Mouse (Mus musculus) hindbrain, embryonic 12.5 days (tissue): ENCODE measurements around the gene Ifna4. TPM values are rescaled to one million over a fixed set of nuclear protein-coding genes. Genes with fewer than 3 reads are reported as not detected.
A peak's percentile ranks its signal among the peaks of the same experiment; 100 is the strongest.
"Not testable (repeated sequence)": the region's sequence is repeated elsewhere in the genome, so short reads cannot be mapped to it uniquely, and the experiment has no call there.

ENCODE experiments used
- ATAC-seq: fragments of 200-750 bp; cut with Nextera tagmentation; 2 replicates; pipeline ENCODE4 v1.8.0; 2017; ENCODE audit warnings: moderate TSS enrichment; ENCODE audit not compliant: low FRiP score
- H3K27ac ChIP-seq: fragments of 300-500 bp; sonication (generic); 2 replicates; pipeline ENCODE4 v1.5.1; 2016; ENCODE audit warnings: mild to moderate bottlenecking
- H3K27me3 ChIP-seq: fragments of 300-500 bp; sonication (generic); 2 replicates; pipeline ENCODE4 v1.6.1; 2016; ENCODE audit warnings: mild to moderate bottlenecking
- H3K36me3 ChIP-seq: fragments of 300-500 bp; sonication (generic); 2 replicates; pipeline ENCODE4 v1.6.1; 2016; ENCODE audit warnings: mild to moderate bottlenecking
- H3K4me1 ChIP-seq: fragments of 300-500 bp; sonication (generic); 2 replicates; pipeline ENCODE4 v1.6.1; 2016
- H3K4me2 ChIP-seq: fragments of 300-500 bp; sonication (generic); replicated peaks from 2 replicates; pipeline ENCODE4 v1.6.1; 2016; ENCODE audit warnings: mild to moderate bottlenecking
- H3K4me3 ChIP-seq: fragments of 300-500 bp; sonication (generic); 2 replicates; pipeline ENCODE4 v1.5.1; 2016; ENCODE audit warnings: mild to moderate bottlenecking
- H3K9ac ChIP-seq: fragments of 300-500 bp; sonication (generic); 2 replicates; pipeline ENCODE4 v1.6.1; 2016; ENCODE audit warnings: mild to moderate bottlenecking, moderate library complexity
- H3K9me3 ChIP-seq: fragments of 300-500 bp; sonication (generic); replicated peaks from 2 replicates; pipeline ENCODE4 v1.6.1; 2016; ENCODE audit warnings: mild to moderate bottlenecking
- WGBS: fragments of 180-500 bp; shearing (Covaris S2); methylation state at CpG from one replicate; pipeline ENCODE4 v1.1.7; 2016; 5-methylcytosine and 5-hydroxymethylcytosine counted together
- polyA plus RNA-seq: library from polyadenylated mRNA; unstranded; fragments of >200 nt; fragmentation: Nextera tagmentation; extraction: Ambion mirVana; gene quantifications from 2 replicates; pipeline ENCODE4 v1.2.1, GENCODE M21; 2016

Gene Ifna4
- polyA plus RNA-seq, result not detected in 2 replicates

DNA sequence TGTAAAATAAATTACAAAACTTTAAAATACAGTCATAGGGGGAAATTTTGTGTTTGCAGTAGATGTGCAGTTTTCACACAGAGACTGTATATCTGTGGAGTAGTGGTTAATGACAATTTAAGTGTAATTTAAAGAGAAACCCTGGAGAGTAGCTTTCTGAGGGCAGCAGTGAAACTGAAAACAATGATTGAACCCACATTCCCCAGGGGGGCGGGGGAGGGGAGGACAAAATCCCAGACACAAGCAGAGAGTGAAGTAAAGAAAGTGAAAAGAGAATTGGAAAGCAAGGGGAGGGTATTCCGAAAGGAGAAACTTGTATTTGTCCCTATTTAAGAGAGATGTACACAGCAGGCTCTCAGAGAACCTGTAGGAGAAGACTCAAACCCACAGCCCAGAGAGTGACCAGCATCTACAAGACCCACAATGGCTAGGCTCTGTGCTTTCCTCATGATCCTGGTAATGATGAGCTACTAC, at the start of gene Ifna4:
Gene Ifna4, plus strand, starts transcription at position 424 of the 474 bp plus-strand sequence.
- no peak for ATAC-seq
- H3K9me3 ChIP-seq, result no peaks in the 10 kb centered on the region
- 26% methylated on average over 2 of the region's 2 CpGs for WGBS

DNA sequence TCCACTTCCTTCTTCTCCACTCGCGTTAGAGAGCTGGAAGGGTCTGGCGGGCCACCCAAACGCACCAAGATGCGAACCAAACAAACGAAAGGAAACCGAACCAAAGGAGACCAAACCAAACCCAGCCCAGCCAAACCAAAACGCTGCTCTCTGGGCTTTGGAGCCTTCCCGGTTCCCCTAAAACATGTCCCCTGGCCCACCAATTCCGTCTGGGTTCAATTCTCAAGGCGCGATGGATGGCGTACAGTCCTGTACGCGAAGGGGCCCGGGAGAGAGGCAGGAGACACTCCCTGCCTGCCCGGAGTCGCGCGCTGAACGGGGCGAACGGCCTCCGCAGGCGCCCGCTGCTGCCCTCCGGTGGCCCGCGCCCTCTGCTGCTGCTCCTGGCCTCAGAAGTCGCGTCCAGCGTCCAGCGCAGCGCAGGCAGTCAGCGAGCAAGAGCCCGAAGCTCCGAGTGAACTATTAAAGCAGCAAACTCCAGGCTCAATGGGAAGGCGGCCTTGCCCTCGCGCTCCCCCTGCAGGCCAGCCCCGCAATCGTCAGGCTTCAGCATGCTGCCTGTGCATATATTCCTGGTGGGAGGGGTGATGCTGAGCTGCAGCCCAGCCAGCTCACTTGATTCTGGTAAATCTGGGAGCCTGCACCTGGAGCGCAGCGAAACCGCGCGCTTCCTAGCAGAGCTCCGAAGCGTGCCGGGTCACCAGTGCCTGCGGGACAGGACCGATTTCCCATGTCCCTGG, 47.6 kb upstream of the Ifna4 start, which contains the start of gene Gm13275:
Gene Gm13275, plus strand, starts transcription at position 552 of the 740 bp plus-strand sequence.
- WGBS, result 0% methylated on average over 8 of the region's 52 CpGs
- ATAC-seq, result not testable (repeated sequence)

More for the DNA sequence above, at the start of gene Ifna4:
- Histone ChIP-seq H3K27ac (no peak within 1 kb of the TSS), H3K4me2 (no peak within 1 kb of the TSS), H3K27me3 (no peaks in the 10 kb centered on the region), H3K36me3 (no peaks in the 10 kb centered on the region), H3K9ac (no peak within 1 kb of the TSS), H3K4me1 (no peaks in the 10 kb centered on the region), H3K4me3 (no peak within 1 kb of the TSS)

DNA sequence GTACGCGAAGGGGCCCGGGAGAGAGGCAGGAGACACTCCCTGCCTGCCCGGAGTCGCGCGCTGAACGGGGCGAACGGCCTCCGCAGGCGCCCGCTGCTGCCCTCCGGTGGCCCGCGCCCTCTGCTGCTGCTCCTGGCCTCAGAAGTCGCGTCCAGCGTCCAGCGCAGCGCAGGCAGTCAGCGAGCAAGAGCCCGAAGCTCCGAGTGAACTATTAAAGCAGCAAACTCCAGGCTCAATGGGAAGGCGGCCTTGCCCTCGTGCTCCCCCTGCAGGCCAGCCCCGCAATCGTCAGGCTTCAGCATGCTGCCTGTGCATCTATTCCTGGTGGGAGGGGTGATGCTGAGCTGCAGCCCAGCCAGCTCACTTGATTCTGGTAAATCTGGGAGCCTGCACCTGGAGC, 44.6 kb upstream of the Ifna4 start, which contains the start of gene Gm13279:
Gene Gm13279, plus strand, starts transcription at position 301 of the 400 bp plus-strand sequence.
- not testable (repeated sequence) for H3K27ac ChIP-seq, H3K4me3 ChIP-seq, H3K27me3 ChIP-seq, H3K9me3 ChIP-seq, H3K4me2 ChIP-seq, H3K4me1 ChIP-seq, ATAC-seq, H3K36me3 ChIP-seq, H3K9ac ChIP-seq
- WGBS, result no CpG with 5 or more reads among the region's 28 CpGs

More for the DNA sequence above, 47.6 kb upstream of the Ifna4 start, which contains the start of gene Gm13275:
- not testable (repeated sequence) for H3K27ac ChIP-seq, H3K4me1 ChIP-seq, H3K9me3 ChIP-seq, H3K36me3 ChIP-seq, H3K4me2 ChIP-seq, H3K4me3 ChIP-seq, H3K9ac ChIP-seq, H3K27me3 ChIP-seq

DNA sequence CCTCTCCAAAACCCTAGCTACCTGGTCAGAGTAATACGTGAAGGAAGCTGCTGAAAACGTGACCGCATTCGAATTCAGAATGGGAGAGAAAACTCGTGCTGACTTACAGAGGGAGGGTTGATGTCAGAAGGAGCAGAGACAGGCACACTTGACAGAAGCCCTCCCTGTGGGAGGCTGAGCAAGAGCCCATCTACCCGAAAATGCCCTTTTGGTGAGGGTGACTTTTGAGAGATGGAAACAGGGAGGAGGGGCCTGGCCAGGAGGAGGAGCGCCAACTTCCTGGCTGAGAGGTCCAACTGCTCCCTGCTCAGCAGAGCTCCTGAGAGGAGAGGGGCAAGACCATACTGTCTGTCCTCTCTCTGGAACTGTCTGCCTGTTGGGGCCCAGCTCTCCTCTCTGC, 42.3 kb upstream of the Ifna4 start, which contains the start of gene Gm13285:
Gene Gm13285, plus strand, starts transcription at position 301 of the 400 bp plus-strand sequence.
- WGBS, result 13% methylated on average over 5 of the region's 7 CpGs
- not testable (repeated sequence) for H3K9me3 ChIP-seq, H3K4me3 ChIP-seq, H3K27ac ChIP-seq, H3K36me3 ChIP-seq, ATAC-seq, H3K9ac ChIP-seq, H3K4me2 ChIP-seq, H3K4me1 ChIP-seq, H3K27me3 ChIP-seq

DNA sequence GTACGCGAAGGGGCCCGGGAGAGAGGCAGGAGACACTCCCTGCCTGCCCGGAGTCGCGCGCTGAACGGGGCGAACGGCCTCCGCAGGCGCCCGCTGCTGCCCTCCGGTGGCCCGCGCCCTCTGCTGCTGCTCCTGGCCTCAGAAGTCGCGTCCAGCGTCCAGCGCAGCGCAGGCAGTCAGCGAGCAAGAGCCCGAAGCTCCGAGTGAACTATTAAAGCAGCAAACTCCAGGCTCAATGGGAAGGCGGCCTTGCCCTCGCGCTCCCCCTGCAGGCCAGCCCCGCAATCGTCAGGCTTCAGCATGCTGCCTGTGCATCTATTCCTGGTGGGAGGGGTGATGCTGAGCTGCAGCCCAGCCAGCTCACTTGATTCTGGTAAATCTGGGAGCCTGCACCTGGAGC, 38.7 kb upstream of the Ifna4 start, which contains the start of gene Gm13287:
Gene Gm13287, plus strand, starts transcription at position 301 of the 400 bp plus-strand sequence.
- not testable (repeated sequence) for H3K36me3 ChIP-seq, H3K9ac ChIP-seq, H3K4me1 ChIP-seq, H3K9me3 ChIP-seq, H3K4me3 ChIP-seq, H3K27ac ChIP-seq, ATAC-seq, H3K27me3 ChIP-seq, H3K4me2 ChIP-seq
- no CpG with 5 or more reads among the region's 29 CpGs for WGBS

DNA sequence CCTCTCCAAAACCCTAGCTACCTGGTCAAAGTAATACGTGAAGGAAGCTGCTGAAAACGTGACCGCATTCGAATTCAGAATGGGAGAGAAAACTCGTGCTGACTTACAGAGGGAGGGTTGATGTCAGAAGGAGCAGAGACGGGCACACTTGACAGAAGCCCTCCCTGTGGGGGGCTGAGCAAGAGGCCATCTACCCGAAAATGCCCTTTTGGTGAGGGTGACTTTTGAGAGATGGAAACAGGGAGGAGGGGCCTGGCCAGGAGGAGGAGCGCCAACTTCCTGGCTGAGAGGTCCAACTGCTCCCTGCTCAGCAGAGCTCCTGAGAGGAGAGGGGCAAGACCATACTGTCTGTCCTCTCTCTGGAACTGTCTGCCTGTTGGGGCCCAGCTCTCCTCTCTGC, 36.4 kb upstream of the Ifna4 start, which contains the start of gene Gm13288:
Gene Gm13288, plus strand, starts transcription at position 301 of the 400 bp plus-strand sequence.
- H3K4me3 ChIP-seq, H3K9me3 ChIP-seq, ATAC-seq, H3K9ac ChIP-seq, H3K4me1 ChIP-seq, H3K36me3 ChIP-seq, H3K27ac ChIP-seq, H3K27me3 ChIP-seq: not testable (repeated sequence)
- peak within 1 kb of the TSS; percentile 43 for H3K4me2 ChIP-seq
- WGBS, result no CpG with 5 or more reads among the region's 8 CpGs

DNA sequence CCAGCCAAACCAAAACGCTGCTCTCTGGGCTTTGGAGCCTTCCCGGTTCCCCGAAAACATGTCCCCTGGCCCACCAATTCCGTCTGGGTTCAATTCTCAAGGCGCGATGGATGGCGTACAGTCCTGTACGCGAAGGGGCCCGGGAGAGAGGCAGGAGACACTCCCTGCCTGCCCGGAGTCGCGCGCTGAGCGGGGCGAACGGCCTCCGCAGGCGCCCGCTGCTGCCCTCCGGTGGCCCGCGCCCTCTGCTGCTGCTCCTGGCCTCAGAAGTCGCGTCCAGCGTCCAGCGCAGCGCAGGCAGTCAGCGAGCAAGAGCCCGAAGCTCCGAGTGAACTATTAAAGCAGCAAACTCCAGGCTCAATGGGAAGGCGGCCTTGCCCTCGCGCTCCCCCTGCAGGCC, 35.9 kb upstream of the Ifna4 start:
- not testable (repeated sequence) for H3K9me3 ChIP-seq, H3K36me3 ChIP-seq, H3K27ac ChIP-seq, ATAC-seq, H3K4me3 ChIP-seq, H3K27me3 ChIP-seq, H3K4me1 ChIP-seq, H3K9ac ChIP-seq
- WGBS, result 0% methylated on average over 7 of the region's 34 CpGs
- H3K4me2 ChIP-seq, result peak overlapping the region; percentile 43

DNA sequence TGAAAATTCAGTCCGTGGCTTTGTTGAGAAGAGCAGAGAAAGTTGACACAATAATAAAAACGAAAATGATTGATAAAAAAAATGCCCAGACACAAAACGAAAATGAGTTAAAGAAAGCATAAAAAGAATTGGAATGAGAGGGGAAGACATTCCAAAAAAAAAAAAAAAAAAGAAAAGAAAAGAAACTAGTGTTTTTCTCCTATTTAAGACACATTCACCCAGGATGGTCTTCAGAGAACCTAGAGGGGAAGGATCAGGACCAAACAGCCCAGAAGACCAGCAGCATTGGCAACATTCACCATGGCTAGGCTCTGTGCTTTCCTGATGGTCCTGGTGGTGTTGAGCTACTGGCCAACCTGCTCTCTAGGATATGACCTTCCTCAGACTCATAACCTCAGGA, 25.7 kb upstream of the Ifna4 start, which contains the start of gene Ifna7:
Gene Ifna7, plus strand, starts transcription at position 301 of the 400 bp plus-strand sequence.
- no peak within 1 kb of the TSS for H3K27ac ChIP-seq
- H3K36me3 ChIP-seq, result no peaks in the 10 kb centered on the region
- no peak within 1 kb of the TSS for H3K4me2 ChIP-seq
- H3K4me1 ChIP-seq, result no peaks in the 10 kb centered on the region
- WGBS, result 69% methylated on average over 3 of the region's 3 CpGs
- no peaks in the 10 kb centered on the region; the same call in 1 of the 2 replicates for H3K27me3 ChIP-seq
- H3K9ac ChIP-seq, result no peak within 1 kb of the TSS
- ATAC-seq, result no peak
- H3K4me3 ChIP-seq, result no peak within 1 kb of the TSS
- H3K9me3 ChIP-seq, result no peaks in the 10 kb centered on the region

DNA sequence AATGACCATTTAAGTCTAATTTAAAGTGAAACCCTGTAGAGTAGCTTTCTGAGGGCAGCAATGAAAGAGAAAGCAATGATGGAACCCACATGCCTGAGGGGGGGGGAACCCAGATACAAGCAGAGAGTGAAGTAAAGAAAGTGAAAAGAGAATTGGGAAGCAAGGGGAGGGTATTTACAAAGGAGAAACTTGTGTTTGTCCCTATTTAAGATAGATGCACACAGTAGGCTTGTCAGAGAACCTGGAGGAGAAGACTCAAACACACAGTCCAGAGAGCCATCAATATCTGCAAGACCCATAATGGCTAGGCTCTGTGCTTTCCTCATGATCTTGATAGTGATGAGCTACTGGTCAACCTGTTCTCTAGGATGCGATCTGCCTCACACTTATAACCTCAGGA, 22.0 kb upstream of the Ifna4 start, which contains the start of gene Ifna11:
Gene Ifna11, plus strand, starts transcription at position 301 of the 400 bp plus-strand sequence.
- no peak within 1 kb of the TSS for H3K4me2 ChIP-seq
- H3K9ac ChIP-seq, result no peak within 1 kb of the TSS
- no peak for ATAC-seq
- H3K9me3 ChIP-seq, result no peaks in the 10 kb centered on the region
- 92% methylated on average over 1 of the region's 1 CpGs for WGBS
- H3K4me3 ChIP-seq, result no peak within 1 kb of the TSS
- no peaks in the 10 kb centered on the region; the same call in 1 of the 2 replicates for H3K27me3 ChIP-seq
- no peaks in the 10 kb centered on the region for H3K4me1 ChIP-seq
- no peaks in the 10 kb centered on the region for H3K36me3 ChIP-seq
- H3K27ac ChIP-seq, result no peak within 1 kb of the TSS

DNA sequence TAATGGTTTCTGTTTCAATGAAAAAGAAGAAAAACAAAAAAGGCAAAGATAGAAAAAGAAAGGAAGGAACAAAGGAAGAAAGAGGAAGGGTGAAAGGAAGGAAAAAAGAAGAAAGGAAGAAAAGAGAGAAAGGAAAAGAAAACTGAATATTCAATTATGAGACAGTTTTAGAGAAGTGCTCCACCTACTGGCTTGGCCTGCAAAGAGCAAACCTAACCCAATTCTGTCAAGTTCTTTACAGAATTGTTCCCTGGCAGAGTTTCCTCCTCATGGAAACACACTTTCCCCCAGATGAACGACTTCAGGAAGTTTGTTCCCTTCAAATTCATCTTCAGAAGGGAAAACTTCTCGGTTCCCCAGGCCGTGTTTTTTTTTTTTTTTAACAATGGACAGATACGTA, 18.7 kb upstream of the Ifna4 start:
- no peaks in the 10 kb centered on the region for H3K36me3 ChIP-seq
- 29% methylated on average over 4 of the region's 4 CpGs for WGBS
- H3K27ac ChIP-seq, result no peak overlapping the region
- H3K9me3 ChIP-seq, result no peaks in the 10 kb centered on the region
- no peak overlapping the region for H3K4me3 ChIP-seq
- no peak overlapping the region for H3K9ac ChIP-seq
- no peak for ATAC-seq
- no peaks in the 10 kb centered on the region for H3K4me1 ChIP-seq
- no peak overlapping the region for H3K4me2 ChIP-seq
- no peaks in the 10 kb centered on the region for H3K27me3 ChIP-seq

DNA sequence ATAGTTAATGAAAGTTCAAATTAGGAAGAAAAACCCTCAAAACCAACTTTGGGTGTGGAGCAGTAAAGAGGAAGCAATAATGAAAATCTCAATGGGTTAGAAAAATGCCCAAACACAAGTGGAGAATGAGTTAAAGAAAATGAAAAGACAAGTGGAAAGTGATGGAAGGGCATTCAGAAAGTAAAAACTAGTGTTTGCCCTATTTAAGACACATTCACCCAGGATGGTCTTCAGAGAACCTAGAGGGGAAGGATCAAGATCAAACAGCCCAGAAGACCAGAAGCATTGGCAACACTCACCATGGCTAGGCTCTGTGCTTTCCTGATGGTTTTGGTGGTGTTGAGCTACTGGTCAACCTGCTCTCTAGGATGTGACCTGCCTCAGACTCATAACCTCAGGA, 14.5 kb upstream of the Ifna4 start, which contains the start of gene Ifna6:
Gene Ifna6, plus strand, starts transcription at position 301 of the 400 bp plus-strand sequence.
- H3K4me1 ChIP-seq, H3K9me3 ChIP-seq, ATAC-seq, H3K4me3 ChIP-seq, H3K27me3 ChIP-seq, H3K27ac ChIP-seq, H3K36me3 ChIP-seq, H3K9ac ChIP-seq, H3K4me2 ChIP-seq: not testable (repeated sequence)

DNA sequence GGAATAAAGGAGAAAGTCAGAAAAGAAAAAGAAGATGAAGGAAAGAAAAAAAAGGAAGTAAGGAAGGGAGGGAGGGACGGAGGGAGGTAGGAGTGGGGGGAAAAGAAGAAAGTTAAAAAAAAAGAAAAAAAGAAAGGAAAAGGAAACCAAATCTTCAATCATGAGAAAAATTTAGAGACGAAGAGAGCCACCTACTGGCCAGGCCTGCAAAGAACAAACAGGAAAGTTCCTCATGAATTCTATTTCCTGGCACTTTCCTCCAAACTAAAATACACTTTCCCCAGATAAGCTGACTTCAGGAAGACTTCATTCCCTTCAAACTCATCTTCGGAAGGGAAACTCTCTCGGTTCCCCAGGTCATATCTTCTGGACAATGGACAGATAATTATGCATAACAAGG, 11.1 kb upstream of the Ifna4 start:
- 29% methylated on average over 4 of the region's 4 CpGs for WGBS
- no peaks in the 10 kb centered on the region for H3K27me3 ChIP-seq
- H3K4me1 ChIP-seq, result no peaks in the 10 kb centered on the region
- no peaks in the 10 kb centered on the region for H3K9me3 ChIP-seq
- no peak overlapping the region for H3K9ac ChIP-seq
- no peak overlapping the region for H3K27ac ChIP-seq
- H3K36me3 ChIP-seq, result no peaks in the 10 kb centered on the region
- H3K4me2 ChIP-seq, result no peak overlapping the region
- no peak for ATAC-seq
- H3K4me3 ChIP-seq, result no peak overlapping the region
